Mouse (Mus musculus): ENCODE results near the gene Taf3. TPM values are rescaled to one million over a fixed set of nuclear protein-coding genes. Genes with fewer than 3 reads are reported as not detected.
A peak's percentile ranks its signal among the peaks of the same experiment; 100 is the strongest.

The Taf3 gene
- polyA plus RNA-seq, 1 experiment from 2014 or later, result 13.3 TPM

DNA sequence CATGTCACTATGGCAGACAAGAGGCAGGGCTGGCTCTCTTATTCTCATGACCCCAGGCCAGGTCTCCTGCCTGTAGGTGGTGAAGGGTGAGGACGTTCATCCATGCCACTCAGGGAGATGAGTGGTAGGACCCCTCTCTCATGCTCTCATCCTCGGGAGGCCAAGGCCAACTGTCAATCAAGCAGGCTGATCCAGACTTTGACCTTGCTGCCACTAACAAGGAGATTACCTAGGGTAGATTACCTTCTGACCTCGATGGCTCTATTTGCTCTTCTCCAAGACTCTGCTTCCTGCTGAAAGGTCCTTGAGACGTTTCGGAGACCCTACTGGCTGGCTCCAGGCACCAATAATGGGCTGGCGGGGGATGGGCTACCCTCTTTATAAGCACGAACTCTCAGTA is 26.1 kb upstream of the Taf3 start:
- WGBS, result 74% methylated on average over 7 of the region's 7 CpGs
- Histone ChIP-seq H3K4me2 (ENCODE audit: low read length) (no peak overlapping the region), H3K36me3 (ENCODE audit: control insufficient read depth, insufficient read depth, low read length) (peaks cover 17% of the 10 kb centered on the region; the same call in 1 of the 2 replicates), H3K27me3 (replicated peaks; ENCODE audit: control insufficient read depth, insufficient read depth, low read length) (no peaks in the 10 kb centered on the region), H3K4me1 (replicated peaks; ENCODE audit: control insufficient read depth, insufficient read depth, low read length) (peaks cover 26% of the 10 kb centered on the region), H3K27ac (ENCODE audit: low read depth) (no peak overlapping the region), H3K4me3 (ENCODE audit: low read depth, low read length) (no peak overlapping the region), H3K9ac (ENCODE audit: low read length) (no peak overlapping the region), H3K9me3 (ENCODE audit: control insufficient read depth, low read length) (no peaks in the 10 kb centered on the region)
- DNase-seq (ENCODE audit: low spot score) (no peak), ATAC-seq (replicated peaks; ENCODE audit: low FRiP score, low TSS enrichment, low read depth) (peak; percentile 33; the same call in 1 of the 2 replicates)

- peaks cover 4% of the 10 kb centered on the region; the same call in 1 of the 2 replicates for H3K4me1 ChIP-seq (replicated peaks; ENCODE audit: control insufficient read depth, insufficient read depth, low read length)
- H3K36me3 ChIP-seq (ENCODE audit: control insufficient read depth, insufficient read depth, low read length), result peaks cover 38% of the 10 kb centered on the region
- H3K4me2 ChIP-seq (ENCODE audit: low read length), result no peak overlapping the region
- no peak overlapping the region for H3K4me3 ChIP-seq (ENCODE audit: low read depth, low read length)
- ATAC-seq (replicated peaks; ENCODE audit: low FRiP score, low TSS enrichment, low read depth) (no peak), DNase-seq (ENCODE audit: low spot score) (no peak)
- 82% methylated on average over 7 of the region's 7 CpGs for WGBS
- H3K9ac ChIP-seq (ENCODE audit: low read length), result no peak overlapping the region
- no peaks in the 10 kb centered on the region for H3K27me3 ChIP-seq (replicated peaks; ENCODE audit: control insufficient read depth, insufficient read depth, low read length)
- H3K27ac ChIP-seq (ENCODE audit: low read depth), result no peak overlapping the region
- H3K9me3 ChIP-seq (ENCODE audit: control insufficient read depth, low read length), result no peaks in the 10 kb centered on the region
Observed at GRCm38 (mm10) chr2:10071751-10072150, 23.4 kb upstream of the Taf3 start.

GRCm38 (mm10) chr2:10058836-10059235 is 10.4 kb upstream of the Taf3 start:
- H3K4me2 ChIP-seq (ENCODE audit: low read length), result no peak overlapping the region
- H3K9ac ChIP-seq (ENCODE audit: low read length), result no peak overlapping the region
- no peaks in the 10 kb centered on the region for H3K9me3 ChIP-seq (ENCODE audit: control insufficient read depth, low read length)
- ATAC-seq (replicated peaks; ENCODE audit: low FRiP score, low TSS enrichment, low read depth), result no peak
- H3K4me1 ChIP-seq (replicated peaks; ENCODE audit: control insufficient read depth, insufficient read depth, low read length), result no peaks in the 10 kb centered on the region
- no peaks in the 10 kb centered on the region for H3K27me3 ChIP-seq (replicated peaks; ENCODE audit: control insufficient read depth, insufficient read depth, low read length)
- peaks cover 93% of the 10 kb centered on the region for H3K36me3 ChIP-seq (ENCODE audit: control insufficient read depth, insufficient read depth, low read length)
- H3K27ac ChIP-seq (ENCODE audit: low read depth), result no peak overlapping the region
- WGBS, result 82% methylated on average over 5 of the region's 5 CpGs
- H3K4me3 ChIP-seq (ENCODE audit: low read depth, low read length), result no peak overlapping the region
- no peak for DNase-seq (ENCODE audit: low spot score)

GRCm38 (mm10) chr2:10051996-10052395 is 3.6 kb upstream of the Taf3 start:
- no peak overlapping the region for H3K9ac ChIP-seq (ENCODE audit: low read length)
- no peak overlapping the region for H3K27ac ChIP-seq (ENCODE audit: low read depth)
- DNase-seq (ENCODE audit: low spot score), result no peak
- no peak overlapping the region for H3K4me3 ChIP-seq (ENCODE audit: low read depth, low read length)
- no peaks in the 10 kb centered on the region for H3K9me3 ChIP-seq (ENCODE audit: control insufficient read depth, low read length)
- H3K36me3 ChIP-seq (ENCODE audit: control insufficient read depth, insufficient read depth, low read length), result peaks cover 32% of the 10 kb centered on the region
- H3K4me1 ChIP-seq (replicated peaks; ENCODE audit: control insufficient read depth, insufficient read depth, low read length), result peaks cover 4% of the 10 kb centered on the region; the same call in 1 of the 2 replicates
- 94% methylated on average over 1 of the region's 1 CpGs for WGBS
- H3K27me3 ChIP-seq (replicated peaks; ENCODE audit: control insufficient read depth, insufficient read depth, low read length), result no peaks in the 10 kb centered on the region
- H3K4me2 ChIP-seq (ENCODE audit: low read length), result no peak overlapping the region
- no peak for ATAC-seq (replicated peaks; ENCODE audit: low FRiP score, low TSS enrichment, low read depth)

DNA sequence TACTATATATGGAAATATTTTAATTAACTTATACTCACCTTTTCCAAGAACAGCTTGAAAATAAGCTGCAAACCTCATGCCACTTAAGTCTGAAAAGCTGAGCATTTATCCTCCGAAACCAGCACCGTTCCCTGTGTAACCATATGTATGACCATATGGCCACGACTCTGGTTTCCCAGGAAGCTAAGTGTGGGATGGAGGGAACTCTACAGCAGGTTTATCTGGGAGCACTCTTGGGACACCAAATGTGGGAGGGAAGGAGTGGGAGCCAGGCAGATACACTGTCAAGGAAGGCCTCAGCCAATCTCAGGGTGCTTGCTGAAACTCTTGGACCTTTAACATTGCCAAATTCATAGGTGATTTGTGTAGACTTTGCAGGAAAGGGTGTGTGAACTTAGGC is 2.5 kb upstream of the Taf3 start:
- Histone ChIP-seq H3K36me3 (ENCODE audit: control insufficient read depth, insufficient read depth, low read length) (peaks cover 21% of the 10 kb centered on the region), H3K27ac (ENCODE audit: low read depth) (no peak overlapping the region), H3K4me2 (ENCODE audit: low read length) (no peak overlapping the region), H3K9ac (ENCODE audit: low read length) (no peak overlapping the region), H3K4me3 (ENCODE audit: low read depth, low read length) (no peak overlapping the region), H3K27me3 (replicated peaks; ENCODE audit: control insufficient read depth, insufficient read depth, low read length) (no peaks in the 10 kb centered on the region), H3K9me3 (ENCODE audit: control insufficient read depth, low read length) (no peaks in the 10 kb centered on the region), H3K4me1 (replicated peaks; ENCODE audit: control insufficient read depth, insufficient read depth, low read length) (peaks cover 5% of the 10 kb centered on the region; the same call in 1 of the 2 replicates)
- no peak for DNase-seq (ENCODE audit: low spot score)
- no peak for ATAC-seq (replicated peaks; ENCODE audit: low FRiP score, low TSS enrichment, low read depth)
- WGBS, result 89% methylated on average over 3 of the region's 3 CpGs

- H3K27me3 ChIP-seq (replicated peaks; ENCODE audit: control insufficient read depth, insufficient read depth, low read length), result no peaks in the 10 kb centered on the region
- DNase-seq (ENCODE audit: low spot score), result no peak
- H3K4me3 ChIP-seq (ENCODE audit: low read depth, low read length), result peak overlapping the region; percentile 91; the same call in 1 of the 2 replicates
- H3K27ac ChIP-seq (ENCODE audit: low read depth), result no peak overlapping the region
- no peaks in the 10 kb centered on the region for H3K9me3 ChIP-seq (ENCODE audit: control insufficient read depth, low read length)
- WGBS, result 16% methylated on average over 10 of the region's 10 CpGs
- peaks cover 7% of the 10 kb centered on the region for H3K36me3 ChIP-seq (ENCODE audit: control insufficient read depth, insufficient read depth, low read length)
- no peak overlapping the region for H3K9ac ChIP-seq (ENCODE audit: low read length)
- peaks cover 5% of the 10 kb centered on the region; the same call in 1 of the 2 replicates for H3K4me1 ChIP-seq (replicated peaks; ENCODE audit: control insufficient read depth, insufficient read depth, low read length)
- peak overlapping the region; percentile 52 for H3K4me2 ChIP-seq (ENCODE audit: low read length)
- ATAC-seq (replicated peaks; ENCODE audit: low FRiP score, low TSS enrichment, low read depth), result no peak
Observed at GRCm38 (mm10) chr2:10049456-10049855, 1.1 kb upstream of the Taf3 start.

- Histone ChIP-seq H3K36me3 (ENCODE audit: control insufficient read depth, insufficient read depth, low read length) (no peaks in the 10 kb centered on the region), H3K9ac (ENCODE audit: low read length) (peak overlapping the region; percentile 71), H3K4me3 (ENCODE audit: low read depth, low read length) (peak overlapping the region; percentile 91), H3K4me2 (ENCODE audit: low read length) (peak overlapping the region; percentile 70), H3K4me1 (replicated peaks; ENCODE audit: control insufficient read depth, insufficient read depth, low read length) (peaks cover 5% of the 10 kb centered on the region; the same call in 1 of the 2 replicates), H3K27me3 (replicated peaks; ENCODE audit: control insufficient read depth, insufficient read depth, low read length) (no peaks in the 10 kb centered on the region), H3K27ac (ENCODE audit: low read depth) (peak overlapping the region; percentile 51; the same call in 1 of the 2 replicates), H3K9me3 (ENCODE audit: control insufficient read depth, low read length) (no peaks in the 10 kb centered on the region)
- peak; percentile 67 for ATAC-seq (replicated peaks; ENCODE audit: low FRiP score, low TSS enrichment, low read depth)
- DNase-seq (ENCODE audit: low spot score), result peak; percentile 79
- under 1% methylated on average over 47 of the region's 47 CpGs for WGBS
Observed at GRCm38 (mm10) chr2:10047758-10048436, 499 bp downstream of the Taf3 start.

- Histone ChIP-seq H3K27me3 (replicated peaks; ENCODE audit: control insufficient read depth, insufficient read depth, low read length) (no peaks in the 10 kb centered on the region), H3K36me3 (ENCODE audit: control insufficient read depth, insufficient read depth, low read length) (peaks cover 6% of the 10 kb centered on the region), H3K9me3 (ENCODE audit: control insufficient read depth, low read length) (no peaks in the 10 kb centered on the region), H3K27ac (ENCODE audit: low read depth) (no peak overlapping the region), H3K4me3 (ENCODE audit: low read depth, low read length) (no peak overlapping the region), H3K4me1 (replicated peaks; ENCODE audit: control insufficient read depth, insufficient read depth, low read length) (no peaks in the 10 kb centered on the region), H3K9ac (ENCODE audit: low read length) (no peak overlapping the region), H3K4me2 (ENCODE audit: low read length) (no peak overlapping the region)
- WGBS, result 83% methylated on average over 3 of the region's 3 CpGs
- DNase-seq (ENCODE audit: low spot score), result no peak
- ATAC-seq (replicated peaks; ENCODE audit: low FRiP score, low TSS enrichment, low read depth), result no peak
Observed at GRCm38 (mm10) chr2:10034976-10035375, 13.4 kb downstream of the Taf3 start.

DNA sequence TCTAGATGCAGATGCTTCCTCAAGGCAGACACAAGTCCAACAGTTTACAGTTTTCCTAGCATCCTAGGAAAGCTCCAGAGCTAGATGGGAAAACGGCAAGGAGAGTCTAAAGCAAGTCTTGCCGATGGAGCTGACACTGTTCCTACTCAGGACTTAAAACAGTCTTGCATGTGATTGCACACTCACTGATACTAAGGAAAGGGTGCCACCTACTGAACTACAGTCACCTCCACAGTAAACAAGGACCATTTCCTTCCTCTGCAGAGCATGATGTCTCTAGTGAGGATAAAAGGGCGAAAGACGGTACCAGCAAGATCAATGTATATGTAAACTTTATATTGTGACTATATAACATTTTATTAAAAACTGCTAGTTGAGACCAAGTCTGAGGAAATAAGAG is 14.7 kb downstream of the Taf3 start:
- Histone ChIP-seq H3K36me3 (ENCODE audit: control insufficient read depth, insufficient read depth, low read length) (no peaks in the 10 kb centered on the region; the same call in 1 of the 2 replicates), H3K4me3 (ENCODE audit: low read depth, low read length) (no peak overlapping the region)
- no peak for DNase-seq (ENCODE audit: low spot score)

More for the DNA sequence above, 14.7 kb downstream of the Taf3 start:
- no peak for ATAC-seq (replicated peaks; ENCODE audit: low FRiP score, low TSS enrichment, low read depth)
- Histone ChIP-seq H3K9ac (ENCODE audit: low read length) (no peak overlapping the region), H3K9me3 (ENCODE audit: control insufficient read depth, low read length) (no peaks in the 10 kb centered on the region), H3K4me1 (replicated peaks; ENCODE audit: control insufficient read depth, insufficient read depth, low read length) (no peaks in the 10 kb centered on the region), H3K4me2 (ENCODE audit: low read length) (no peak overlapping the region), H3K27ac (ENCODE audit: low read depth) (no peak overlapping the region), H3K27me3 (replicated peaks; ENCODE audit: control insufficient read depth, insufficient read depth, low read length) (no peaks in the 10 kb centered on the region)
- 70% methylated on average over 4 of the region's 4 CpGs for WGBS
